In genomic region chr11:6528186-6529006, GRCm38 (mm10) we compare ENCODE assay signal across 7 mouse cellular contexts. TPM values are rescaled to one million over a fixed set of nuclear protein-coding genes. Genes with fewer than 3 reads are reported as not detected.
DNase-seq lines count a peak whose midpoint lies in the region; ATAC-seq lines count a peak whose summit lies in the region.

No protein-coding gene starts in this region.

- peak overlapping the region; percentile 65 for H3K4me3 ChIP-seq in intestine, embryonic 16.5 days (ENCODE audit: low read length)
- peak overlapping the region; percentile 64 for H3K4me3 ChIP-seq in midbrain, embryonic 11.5 days (ENCODE audit: low read depth, low read length)

- peak overlapping the region; percentile 87 for H3K9ac ChIP-seq in intestine, embryonic 16.5 days (ENCODE audit: low read depth, low read length)
- peak overlapping the region; percentile 83 for H3K9ac ChIP-seq in midbrain, embryonic 11.5 days (ENCODE audit: low read length)

- H3K9me3 ChIP-seq in intestine, embryonic 16.5 days (ENCODE audit: control insufficient read depth, low read length), result no peaks in the 10 kb centered on the region
- no peaks in the 10 kb centered on the region for H3K9me3 ChIP-seq in midbrain, embryonic 11.5 days (ENCODE audit: control insufficient read depth, low read length)

- H3K27me3 ChIP-seq in intestine, embryonic 16.5 days (replicated peaks; ENCODE audit: control insufficient read depth, insufficient read depth, low read length), result no peaks in the 10 kb centered on the region
- no peaks in the 10 kb centered on the region for H3K27me3 ChIP-seq in midbrain, embryonic 11.5 days (ENCODE audit: control insufficient read depth, insufficient read depth, low read length)

- peaks cover 16% of the 10 kb centered on the region for H3K36me3 ChIP-seq in intestine, embryonic 16.5 days (ENCODE audit: control insufficient read depth, insufficient read depth, low read length)
- H3K36me3 ChIP-seq in midbrain, embryonic 11.5 days (ENCODE audit: control insufficient read depth, insufficient read depth, low read length), result peaks cover 16% of the 10 kb centered on the region

- under 1% methylated on average over 51 of the region's 51 CpGs for WGBS in intestine, embryonic 16.5 days
- WGBS in midbrain, embryonic 11.5 days, result under 1% methylated on average over 51 of the region's 51 CpGs

- peak; percentile 97 for DNase-seq in adrenal gland, adult 2 months
- peak; percentile 99 for DNase-seq in embryo, embryonic 11.5 days (ENCODE audit: low read depth, low spot score)
- peak; percentile 97 to 98 for DNase-seq in gastrocnemius, postnatal 36 days
- DNase-seq in left cerebral cortex, postnatal 36 days (ENCODE audit: low spot score in 2 of 2), result peak; percentile 97
- peak; percentile 100 for DNase-seq in midbrain, embryonic 11.5 days (ENCODE audit: low spot score, missing footprints)
- DNase-seq in skeletal muscle tissue, adult 2 months (ENCODE audit: low read depth, low spot score), result peak; percentile 96

- peak; percentile 92 for ATAC-seq in intestine, embryonic 16.5 days
- peak; percentile 96 for ATAC-seq in midbrain, embryonic 11.5 days (ENCODE audit: low FRiP score)

- H3K4me1 ChIP-seq in intestine, embryonic 16.5 days (ENCODE audit: control insufficient read depth, insufficient read depth, low read length), result peaks cover 4% of the 10 kb centered on the region; the same call in 1 of the 2 replicates
- peaks cover 13% of the 10 kb centered on the region for H3K4me1 ChIP-seq in midbrain, embryonic 11.5 days (ENCODE audit: control insufficient read depth, insufficient read depth, low read length)

- intact Hi-C loops in gastrocnemius, postnatal 36 days (cut with DNase I), result no loop called here
- intact Hi-C loops in left cerebral cortex, postnatal 36 days (cut with DNase I), result loop anchor here (5.0 kb wide), 1 partner anchor 51 kb away; the partner anchor contains the start of gene Purb

- peak overlapping the region; percentile 63 for H3K4me2 ChIP-seq in intestine, embryonic 16.5 days (ENCODE audit: low read depth, low read length)
- H3K4me2 ChIP-seq in midbrain, embryonic 11.5 days, result peak overlapping the region; percentile 85

- peak overlapping the region; percentile 81 for H3K27ac ChIP-seq in intestine, embryonic 16.5 days (ENCODE audit: low read length)
- H3K27ac ChIP-seq in midbrain, embryonic 11.5 days (ENCODE audit: low read depth, low read length), result peak overlapping the region; percentile 44

RNA-seq across cellular contexts. Expression of gene Myo1g, which starts 7.6 kb away (rescaled TPM):
- total RNA-seq in adrenal gland, adult 2 months (2021), result 1 to 10 TPM; 2.1 to 2.6 TPM
- polyA plus RNA-seq in adrenal gland, adult 2 months (2012; rRNA removed), result 3.8 and 4.7 TPM in 2 replicates
- total RNA-seq in gastrocnemius, postnatal 36 days (2021), result 1 to 10 TPM; 1.3 to 1.7 TPM
- 2.3 and 3.1 TPM in 2 replicates for polyA plus RNA-seq in intestine, embryonic 16.5 days (2015; fragmentation: Nextera tagmentation; extraction: Ambion mirVana)
- total RNA-seq in left cerebral cortex, postnatal 36 days (2021), result 1 to 10 TPM in 1 of 2 experiments, under 1 TPM in 1; 0.57 to 1.3 TPM
- 0.46 and 0.92 TPM in 2 replicates for polyA plus RNA-seq in midbrain, embryonic 11.5 days (2014; fragmentation: Nextera tagmentation; extraction: Ambion mirVana)

RNA-seq across cellular contexts. Expression of gene Ccm2, which starts 18.3 kb away (rescaled TPM):
- 10 to 100 TPM; 38.8 to 47.9 TPM for total RNA-seq in adrenal gland, adult 2 months (2021)
- polyA plus RNA-seq in adrenal gland, adult 2 months (2012; rRNA removed), result 47.0 and 48.1 TPM in 2 replicates
- total RNA-seq in gastrocnemius, postnatal 36 days (2021), result 10 to 100 TPM; 24.4 to 26.6 TPM
- polyA plus RNA-seq in intestine, embryonic 16.5 days (2015; fragmentation: Nextera tagmentation; extraction: Ambion mirVana), result 67.7 and 69.9 TPM in 2 replicates
- total RNA-seq in left cerebral cortex, postnatal 36 days (2021), result 10 to 100 TPM; 56.1 to 64.1 TPM
- 72.8 and 81.6 TPM in 2 replicates for polyA plus RNA-seq in midbrain, embryonic 11.5 days (2014; fragmentation: Nextera tagmentation; extraction: Ambion mirVana)

RNA-seq across cellular contexts. Expression of gene Purb, which starts 52.7 kb away (rescaled TPM):
- 10 to 100 TPM; 48.9 to 58.7 TPM for total RNA-seq in adrenal gland, adult 2 months (2021)
- 10.1 and 11.0 TPM in 2 replicates for polyA plus RNA-seq in adrenal gland, adult 2 months (2012; rRNA removed)
- total RNA-seq in gastrocnemius, postnatal 36 days (2021), result 10 to 100 TPM; 19.7 to 20.7 TPM
- 24.6 and 24.8 TPM in 2 replicates for polyA plus RNA-seq in intestine, embryonic 16.5 days (2015; fragmentation: Nextera tagmentation; extraction: Ambion mirVana)
- total RNA-seq in left cerebral cortex, postnatal 36 days (2021), result 100 to 1,000 TPM; 283 to 295 TPM
- polyA plus RNA-seq in midbrain, embryonic 11.5 days (2014; fragmentation: Nextera tagmentation; extraction: Ambion mirVana), result 12.8 and 13.7 TPM in 2 replicates

Comparison
In these comparisons a context has a peak if more than half of its experiments do, and no peak if none do; other contexts are left out.
1. Peak in every context shown above with its lines: DNase-seq, ATAC-seq, H3K4me3 ChIP-seq and H3K27ac ChIP-seq.
2. RNA of gene Purb, which starts 52.7 kb away (total RNA-seq): 283 to 295 TPM in left cerebral cortex, postnatal 36 days; 48.9 to 58.7 TPM in adrenal gland, adult 2 months and 19.7 to 20.7 TPM in gastrocnemius, postnatal 36 days; every median in the first group is over 4 times any median in the second.